Mouse (Mus musculus): ENCODE results near the gene Hspbp1. TPM values are rescaled to one million over a fixed set of nuclear protein-coding genes. Genes with fewer than 3 reads are reported as not detected.

Hspbp1 gene
- total and polyA plus RNA-seq, 2 experiments from 2014 or later = 72.9 to 138 TPM

DNA sequence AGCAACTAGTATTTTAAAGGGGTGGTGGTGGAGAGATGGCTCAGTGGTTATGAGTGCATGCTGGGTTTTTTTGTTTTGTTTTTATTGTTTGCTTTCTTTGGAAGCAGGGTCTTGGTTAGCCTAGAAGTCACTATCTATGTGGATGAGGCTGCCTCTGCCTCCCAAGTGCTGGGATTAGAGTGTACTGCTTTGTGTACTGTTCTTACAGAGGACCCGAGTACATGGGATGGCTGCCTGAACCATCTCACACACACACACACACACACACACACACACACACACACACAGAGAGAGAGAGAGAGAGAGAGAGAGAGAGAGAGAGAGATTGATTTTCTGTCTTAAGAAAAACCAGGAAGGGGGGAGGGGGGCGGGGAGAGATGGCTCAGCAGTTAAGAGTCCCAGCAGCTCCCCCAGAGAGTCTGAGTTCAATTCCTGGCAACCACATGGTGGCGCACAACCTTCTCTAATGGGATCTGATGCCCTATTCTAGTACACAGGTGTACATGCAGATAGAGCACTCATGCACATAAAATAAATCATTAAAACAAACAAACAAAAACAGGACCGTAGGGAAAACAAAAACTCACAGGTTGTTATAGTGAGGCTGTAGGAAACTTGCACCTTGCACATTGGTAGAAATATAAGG, 61.2 kb downstream of the Hspbp1 start:
- DNase-seq (ENCODE audit: low spot score) = no peak
- H3K9ac ChIP-seq (replicated peaks; ENCODE audit: low read depth, low read length) = no peak overlapping the region
- no peak for TF ChIP-seq EP300 (IDR thresholded peaks at IDR 0.05; ENCODE audit: low read depth)
- TF ChIP-seq CTCF (IDR thresholded peaks at IDR 0.05; ENCODE audit: low read depth) = peak; percentile 51
- no peak overlapping the region for H3K27ac ChIP-seq (ENCODE audit: low read depth)
- no peaks in the 10 kb centered on the region for H3K9me3 ChIP-seq (replicated peaks; ENCODE audit: control insufficient read depth, low read length)
- no peaks in the 10 kb centered on the region for H3K4me1 ChIP-seq (ENCODE audit: control insufficient read depth, insufficient read depth)
- whole genome bisulfite sequencing = 22% methylated on average over 4 of the region's 4 CpGs
- H3K27me3 ChIP-seq (ENCODE audit: control insufficient read depth, insufficient read depth, low read length) = no peaks in the 10 kb centered on the region
- H3K4me2 ChIP-seq (ENCODE audit: low read depth, low read length) = no peak overlapping the region
- H3K36me3 ChIP-seq (replicated peaks; ENCODE audit: control insufficient read depth, insufficient read depth, low read length) = peaks cover 4% of the 10 kb centered on the region; the same call in 1 of the 2 replicates
- no peak for ATAC-seq (ENCODE audit: insufficient read depth, low read depth)
- H3K4me3 ChIP-seq (ENCODE audit: low read depth, low read length) = no peak overlapping the region

DNA sequence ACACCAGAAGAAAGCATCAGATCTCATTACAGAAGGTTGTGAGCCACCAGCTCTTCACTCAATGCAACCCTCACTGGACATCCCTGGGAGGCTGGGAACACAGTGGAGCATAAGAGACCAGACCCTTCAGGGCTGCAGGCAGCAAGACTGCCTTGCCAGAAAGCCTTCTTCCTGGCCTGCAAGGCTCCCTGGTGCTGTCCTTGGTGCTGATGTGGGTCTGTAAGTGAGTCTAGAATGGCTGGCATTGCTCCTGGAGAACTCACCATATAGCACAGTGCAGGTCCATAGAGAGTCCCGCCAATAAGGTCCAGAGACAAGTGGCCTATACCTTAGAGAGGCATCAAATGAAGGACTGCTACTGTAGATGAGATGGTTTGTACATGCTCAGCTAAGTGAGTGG, 64.9 kb downstream of the Hspbp1 start:
- Histone ChIP-seq H3K9ac (replicated peaks; ENCODE audit: low read depth, low read length) (no peak overlapping the region), H3K4me2 (ENCODE audit: low read depth, low read length) (no peak overlapping the region), H3K36me3 (replicated peaks; ENCODE audit: control insufficient read depth, insufficient read depth, low read length) (no peaks in the 10 kb centered on the region), H3K27me3 (ENCODE audit: control insufficient read depth, insufficient read depth, low read length) (no peaks in the 10 kb centered on the region), H3K9me3 (replicated peaks; ENCODE audit: control insufficient read depth, low read length) (no peaks in the 10 kb centered on the region), H3K27ac (ENCODE audit: low read depth) (no peak overlapping the region), H3K4me1 (ENCODE audit: control insufficient read depth, insufficient read depth) (no peaks in the 10 kb centered on the region), H3K4me3 (ENCODE audit: low read depth, low read length) (no peak overlapping the region)
- TF ChIP-seq EP300 (IDR thresholded peaks at IDR 0.05; ENCODE audit: low read depth) = no peak
- WGBS = 8% methylated on average over 1 of the region's 1 CpGs
- DNase-seq (ENCODE audit: low spot score) (peak; percentile 33), ATAC-seq (ENCODE audit: insufficient read depth, low read depth) (no peak)

DNA sequence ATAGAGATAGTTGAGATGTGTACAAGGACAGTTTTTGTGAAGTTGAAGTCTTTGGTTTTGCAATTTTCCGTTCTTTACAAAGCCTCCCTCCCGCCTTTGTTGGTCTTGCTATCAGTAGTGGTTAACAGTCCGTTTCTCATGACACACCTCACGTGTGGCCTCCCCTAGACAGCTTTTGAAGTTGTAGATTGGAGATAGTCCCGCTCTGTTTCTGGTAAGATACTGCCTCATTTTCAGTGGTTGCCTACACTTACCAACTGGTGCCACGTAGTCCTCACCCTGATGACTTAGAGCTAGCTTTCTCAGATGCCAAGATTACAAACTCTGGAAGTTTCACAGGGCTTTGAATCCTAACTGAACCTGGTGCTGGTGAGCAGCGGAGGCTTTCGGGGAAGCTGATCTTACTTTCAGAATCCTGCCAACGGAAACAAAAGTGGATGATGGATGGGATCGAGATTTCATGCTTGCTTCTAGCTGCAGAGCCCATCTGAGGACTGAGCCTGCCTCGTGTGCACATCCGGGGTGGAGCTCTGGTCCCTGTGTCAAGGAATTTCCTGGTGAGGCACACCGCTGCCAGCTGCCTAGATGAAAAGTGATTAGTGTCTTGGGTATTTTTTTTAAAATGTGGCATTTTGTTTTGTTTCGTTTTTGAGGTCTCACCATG, 71.0 kb downstream of the Hspbp1 start:
- no peak overlapping the region for H3K4me2 ChIP-seq (ENCODE audit: low read depth, low read length)
- H3K36me3 ChIP-seq (replicated peaks; ENCODE audit: control insufficient read depth, insufficient read depth, low read length) = no peaks in the 10 kb centered on the region
- H3K9me3 ChIP-seq (replicated peaks; ENCODE audit: control insufficient read depth, low read length) = no peaks in the 10 kb centered on the region
- no peak for ATAC-seq (ENCODE audit: insufficient read depth, low read depth)
- no peaks in the 10 kb centered on the region for H3K4me1 ChIP-seq (ENCODE audit: control insufficient read depth, insufficient read depth)
- H3K4me3 ChIP-seq (ENCODE audit: low read depth, low read length) = no peak overlapping the region
- WGBS = 58% methylated on average over 14 of the region's 14 CpGs
- DNase-seq (ENCODE audit: low spot score) = no peak
- no peaks in the 10 kb centered on the region for H3K27me3 ChIP-seq (ENCODE audit: control insufficient read depth, insufficient read depth, low read length)
- H3K27ac ChIP-seq (ENCODE audit: low read depth) = no peak overlapping the region
- no peak for TF ChIP-seq EP300 (IDR thresholded peaks at IDR 0.05; ENCODE audit: low read depth)
- no peak for TF ChIP-seq CTCF (IDR thresholded peaks at IDR 0.05; ENCODE audit: low read depth)
- no peak overlapping the region for H3K9ac ChIP-seq (replicated peaks; ENCODE audit: low read depth, low read length)

DNA sequence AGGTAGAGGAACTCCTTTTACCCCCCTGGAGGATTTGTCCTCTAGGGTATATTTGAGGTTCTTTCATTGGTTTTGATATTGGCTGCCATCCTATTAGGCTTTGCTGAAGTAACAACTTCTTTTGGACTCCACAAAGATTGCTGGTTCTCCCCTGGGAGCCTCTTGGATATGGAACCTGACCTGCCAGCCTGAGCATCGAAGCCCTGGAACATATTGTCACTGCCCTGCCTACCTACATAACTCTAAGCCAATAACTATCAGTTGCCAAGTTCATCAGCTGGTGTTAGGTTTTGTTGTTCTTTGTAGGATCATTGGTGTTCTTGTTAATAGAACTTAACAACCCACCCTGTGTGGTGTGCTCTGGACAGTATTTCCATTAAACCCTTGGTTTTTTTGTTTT, 71.9 kb downstream of the Hspbp1 start:
- no peak overlapping the region for H3K4me2 ChIP-seq (ENCODE audit: low read depth, low read length)
- no peaks in the 10 kb centered on the region for H3K36me3 ChIP-seq (replicated peaks; ENCODE audit: control insufficient read depth, insufficient read depth, low read length)
- no peak overlapping the region for H3K4me3 ChIP-seq (ENCODE audit: low read depth, low read length)
- H3K9me3 ChIP-seq (replicated peaks; ENCODE audit: control insufficient read depth, low read length) = no peaks in the 10 kb centered on the region
- H3K27ac ChIP-seq (ENCODE audit: low read depth) = no peak overlapping the region
- no peak for ATAC-seq (ENCODE audit: insufficient read depth, low read depth)
- H3K27me3 ChIP-seq (ENCODE audit: control insufficient read depth, insufficient read depth, low read length) = no peaks in the 10 kb centered on the region
- no peak overlapping the region for H3K9ac ChIP-seq (replicated peaks; ENCODE audit: low read depth, low read length)
- no peaks in the 10 kb centered on the region for H3K4me1 ChIP-seq (ENCODE audit: control insufficient read depth, insufficient read depth)
- TF ChIP-seq CTCF (IDR thresholded peaks at IDR 0.05; ENCODE audit: low read depth) = no peak
- TF ChIP-seq EP300 (IDR thresholded peaks at IDR 0.05; ENCODE audit: low read depth) = no peak
- DNase-seq (ENCODE audit: low spot score) = no peak
- 72% methylated on average over 1 of the region's 1 CpGs for WGBS

DNA sequence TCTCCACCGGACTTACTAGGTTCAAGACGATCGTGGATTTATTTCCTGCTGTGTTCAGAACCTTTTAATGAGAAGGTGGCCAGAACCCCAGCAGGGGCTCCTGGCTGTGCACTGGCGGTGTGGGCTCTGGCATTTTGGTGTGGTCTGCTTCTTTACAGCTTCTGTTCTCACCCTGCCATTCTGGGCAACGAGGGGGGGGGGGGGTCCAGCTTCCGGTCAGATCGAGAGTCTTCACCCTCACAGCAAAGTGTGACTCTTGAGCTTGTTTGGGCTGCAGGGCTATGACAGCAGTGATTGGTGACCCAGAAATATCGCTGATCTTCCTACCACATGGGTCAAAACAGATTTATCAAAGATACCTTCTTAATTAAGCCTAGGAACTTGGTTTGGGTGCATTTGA, 72.5 kb downstream of the Hspbp1 start:
- Histone ChIP-seq H3K9ac (replicated peaks; ENCODE audit: low read depth, low read length) (no peak overlapping the region), H3K27ac (ENCODE audit: low read depth) (no peak overlapping the region), H3K9me3 (replicated peaks; ENCODE audit: control insufficient read depth, low read length) (no peaks in the 10 kb centered on the region), H3K36me3 (replicated peaks; ENCODE audit: control insufficient read depth, insufficient read depth, low read length) (no peaks in the 10 kb centered on the region), H3K4me1 (ENCODE audit: control insufficient read depth, insufficient read depth) (no peaks in the 10 kb centered on the region), H3K4me3 (ENCODE audit: low read depth, low read length) (no peak overlapping the region), H3K4me2 (ENCODE audit: low read depth, low read length) (no peak overlapping the region), H3K27me3 (ENCODE audit: control insufficient read depth, insufficient read depth, low read length) (no peaks in the 10 kb centered on the region)
- no peak for TF ChIP-seq EP300 (IDR thresholded peaks at IDR 0.05; ENCODE audit: low read depth)
- TF ChIP-seq CTCF (IDR thresholded peaks at IDR 0.05; ENCODE audit: low read depth) = no peak
- ATAC-seq (ENCODE audit: insufficient read depth, low read depth) = no peak
- DNase-seq (ENCODE audit: low spot score) = no peak
- 45% methylated on average over 8 of the region's 8 CpGs for WGBS

DNA sequence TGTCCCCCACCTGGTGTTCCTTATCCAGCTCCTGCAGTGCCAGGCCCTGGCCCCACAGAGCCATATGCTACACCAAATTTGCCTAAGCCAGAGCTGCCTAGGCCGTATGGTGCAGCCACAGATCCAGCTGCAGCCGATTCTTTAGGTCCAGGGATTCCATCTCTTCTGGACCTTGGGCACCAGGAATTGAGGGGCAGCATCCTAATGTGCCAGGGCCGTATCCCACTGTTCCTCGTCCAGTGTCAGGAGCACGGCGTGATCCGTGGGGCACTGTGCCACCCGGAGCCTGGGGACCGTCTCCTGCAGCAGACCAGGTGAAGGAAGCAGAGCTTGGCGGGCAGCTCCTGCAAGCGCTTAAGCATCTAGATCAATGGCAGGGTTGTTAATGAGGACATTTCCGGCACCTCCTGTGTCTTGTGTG, 72.9 kb downstream of the Hspbp1 start:
- Histone ChIP-seq H3K4me3 (ENCODE audit: low read depth, low read length) (no peak overlapping the region), H3K9ac (replicated peaks; ENCODE audit: low read depth, low read length) (no peak overlapping the region), H3K4me1 (ENCODE audit: control insufficient read depth, insufficient read depth) (no peaks in the 10 kb centered on the region), H3K27me3 (ENCODE audit: control insufficient read depth, insufficient read depth, low read length) (no peaks in the 10 kb centered on the region), H3K4me2 (ENCODE audit: low read depth, low read length) (no peak overlapping the region), H3K27ac (ENCODE audit: low read depth) (no peak overlapping the region), H3K36me3 (replicated peaks; ENCODE audit: control insufficient read depth, insufficient read depth, low read length) (no peaks in the 10 kb centered on the region), H3K9me3 (replicated peaks; ENCODE audit: control insufficient read depth, low read length) (no peaks in the 10 kb centered on the region)
- no peak for ATAC-seq (ENCODE audit: insufficient read depth, low read depth)
- TF ChIP-seq EP300 (IDR thresholded peaks at IDR 0.05; ENCODE audit: low read depth) = no peak
- TF ChIP-seq CTCF (IDR thresholded peaks at IDR 0.05; ENCODE audit: low read depth) = no peak
- WGBS = 59% methylated on average over 12 of the region's 12 CpGs
- DNase-seq (ENCODE audit: low spot score) = no peak

All from heart, postnatal 0 days (tissue).